Mouse (Mus musculus) embryonic facial prominence, embryonic 12.5 days (tissue): ENCODE data around the gene Catsperz. TPM values are rescaled to one million over a fixed set of nuclear protein-coding genes. Genes with fewer than 3 reads are reported as not detected.

Experiments used
- ATAC-seq: fragments of 200-750 bp; cut with Nextera tagmentation; 2 replicates; pipeline ENCODE4 v1.8.0; 2017; ENCODE audit not compliant: insufficient number of reproducible peaks, insufficient read depth, low FRiP score, low TSS enrichment
- H3K27ac ChIP-seq: fragments of 300-500 bp; sonication (generic); 2 replicates; pipeline ENCODE4 v1.5.1; 2016; ENCODE audit warnings: mild to moderate bottlenecking
- H3K27me3 ChIP-seq: fragments of 300-500 bp; sonication (generic); 2 replicates; pipeline ENCODE4 v1.6.1; 2016; ENCODE audit warnings: mild to moderate bottlenecking, moderate library complexity
- H3K36me3 ChIP-seq: fragments of 300-500 bp; sonication (generic); 2 replicates; pipeline ENCODE4 v1.6.1; 2016; ENCODE audit warnings: mild to moderate bottlenecking
- H3K4me1 ChIP-seq: fragments of 300-500 bp; sonication (generic); 2 replicates; pipeline ENCODE4 v1.6.1; 2016
- H3K4me2 ChIP-seq: fragments of 300-500 bp; sonication (generic); replicated peaks from 2 replicates; pipeline ENCODE4 v1.6.1; 2016; ENCODE audit warnings: mild to moderate bottlenecking, moderate library complexity
- H3K4me3 ChIP-seq: fragments of 300-500 bp; sonication (generic); 2 replicates; pipeline ENCODE4 v1.5.1; 2016; ENCODE audit warnings: mild to moderate bottlenecking
- H3K9ac ChIP-seq: fragments of 300-500 bp; sonication (generic); 2 replicates; pipeline ENCODE4 v1.6.1; 2016; ENCODE audit warnings: mild to moderate bottlenecking, moderate library complexity
- H3K9me3 ChIP-seq: fragments of 300-500 bp; sonication (generic); 2 replicates; pipeline ENCODE4 v1.6.1; 2016; ENCODE audit warnings: mild to moderate bottlenecking, moderate library complexity
- WGBS: fragments of 180-500 bp; shearing (Covaris S2); methylation state at CpG from one replicate; pipeline ENCODE4 v1.1.7; 2016; 5-methylcytosine and 5-hydroxymethylcytosine counted together
- microRNA-seq: library from miRNA; unstranded; fragments of <30 nt; microRNA quantifications from one replicate; pipeline ENCODE4, GENCODE M21; 2017
- polyA plus RNA-seq: library from polyadenylated mRNA; unstranded; fragments of >200 nt; fragmentation: Nextera tagmentation; extraction: Ambion mirVana; gene quantifications from 2 replicates; pipeline ENCODE4 v1.2.1, GENCODE M21; 2016

The Catsperz gene
- polyA plus RNA-seq, 1 experiment from 2014 or later, result 1.7 TPM

DNA sequence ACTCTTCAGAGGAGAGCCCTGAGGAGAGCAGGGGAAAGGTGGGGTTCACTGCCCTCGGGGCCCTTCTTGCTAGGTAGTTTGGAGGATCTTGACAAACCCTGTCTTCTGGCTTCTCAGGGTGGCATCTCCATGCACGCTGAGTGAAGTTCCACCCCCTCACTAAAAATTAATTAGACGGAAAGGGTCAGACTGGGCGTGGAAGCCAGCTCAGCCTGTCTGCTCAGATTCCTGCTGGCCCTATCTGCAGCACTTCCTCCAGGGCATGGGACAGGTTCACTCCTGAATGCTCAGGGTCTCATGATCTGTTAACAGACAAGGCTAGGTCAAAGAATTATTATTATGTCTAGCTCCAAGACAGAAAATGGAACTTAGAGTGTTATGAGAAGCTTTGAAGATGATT lies 32.7 kb downstream of the Catsperz start:
- Histone ChIP-seq H3K4me1 (no peaks in the 10 kb centered on the region), H3K9me3 (0 out of 2 replicates have a peak, but pooled peaks cover 3% of the 10 kb centered on the region), H3K4me2 (no peak overlapping the region), H3K27ac (no peak overlapping the region), H3K27me3 (no peaks in the 10 kb centered on the region), H3K4me3 (no peak overlapping the region), H3K36me3 (no peaks in the 10 kb centered on the region), H3K9ac (no peak overlapping the region)
- WGBS, result 56% methylated on average over 4 of the region's 4 CpGs
- ATAC-seq, result no peak

DNA sequence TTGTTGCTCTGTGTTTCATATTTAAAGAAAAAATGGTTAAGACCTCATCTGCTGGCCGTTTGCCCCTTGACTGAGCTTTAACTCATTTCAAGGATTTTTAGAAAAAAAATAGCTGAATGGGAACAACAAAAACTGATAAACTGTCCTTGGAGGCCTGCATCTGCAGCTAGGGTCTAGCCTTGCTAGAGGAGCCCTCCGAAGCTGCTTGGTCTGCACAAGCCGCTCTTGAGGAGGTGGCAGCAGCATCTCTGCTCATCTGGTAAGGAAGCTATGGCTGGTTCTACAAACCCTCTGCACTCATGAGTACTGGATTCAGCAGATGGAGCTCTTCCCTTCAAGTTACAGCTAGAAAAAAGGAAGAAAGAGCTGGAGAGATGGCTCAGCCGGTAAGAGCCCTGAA lies 47.2 kb downstream of the Catsperz start:
- Histone ChIP-seq H3K27ac (no peak overlapping the region), H3K4me2 (no peak overlapping the region), H3K9ac (no peak overlapping the region), H3K9me3 (peaks cover 4% of the 10 kb centered on the region; the same call in 1 of the 2 replicates), H3K4me1 (no peaks in the 10 kb centered on the region), H3K36me3 (no peaks in the 10 kb centered on the region), H3K4me3 (no peak overlapping the region), H3K27me3 (no peaks in the 10 kb centered on the region)
- ATAC-seq, result no peak
- 88% methylated on average over 4 of the region's 4 CpGs for WGBS

DNA sequence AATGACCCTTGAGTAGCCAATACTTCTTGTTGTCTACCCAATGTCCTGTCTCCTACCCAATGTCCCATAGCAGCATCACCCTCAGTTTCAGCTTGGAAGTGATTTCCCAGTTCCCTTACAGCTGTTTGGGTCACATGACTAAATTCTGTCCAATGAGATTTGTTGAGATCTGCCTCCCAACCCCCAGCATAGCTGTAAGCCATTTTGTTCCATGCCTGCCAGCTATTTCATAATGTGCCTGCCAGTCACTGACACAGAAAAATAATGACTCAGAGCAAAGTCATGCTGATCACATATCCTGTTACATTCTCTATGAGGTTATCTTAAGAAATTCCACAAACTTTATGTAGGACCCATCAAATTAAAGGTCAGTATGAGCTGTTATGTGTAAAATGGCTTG lies 48.4 kb downstream of the Catsperz start:
- no peak overlapping the region for H3K4me3 ChIP-seq
- no peaks in the 10 kb centered on the region for H3K27me3 ChIP-seq
- no peak overlapping the region for H3K9ac ChIP-seq
- H3K9me3 ChIP-seq, result peaks cover 4% of the 10 kb centered on the region; the same call in 1 of the 2 replicates
- no peak for ATAC-seq
- no peaks in the 10 kb centered on the region for H3K4me1 ChIP-seq
- no peak overlapping the region for H3K27ac ChIP-seq
- H3K4me2 ChIP-seq, result no peak overlapping the region
- no peaks in the 10 kb centered on the region for H3K36me3 ChIP-seq

DNA sequence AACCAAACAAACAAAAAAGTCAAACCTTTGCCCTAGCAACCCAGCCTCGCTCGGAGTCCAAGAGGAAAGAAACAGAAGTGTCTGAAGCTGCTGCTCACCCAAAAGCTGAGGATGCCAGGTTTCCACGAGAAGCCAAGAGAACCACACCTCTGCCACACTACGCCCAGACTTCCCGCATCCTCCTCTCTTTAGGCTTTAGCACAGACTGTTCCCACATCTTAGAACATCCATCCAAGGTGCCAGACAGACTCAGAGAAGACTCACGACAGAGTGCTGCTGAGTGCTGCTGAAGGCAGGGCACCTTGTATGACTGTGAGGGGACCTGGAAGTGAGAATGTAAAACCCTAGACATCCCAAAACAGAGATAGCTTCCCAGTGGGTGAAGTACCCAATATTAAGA lies 49.3 kb downstream of the Catsperz start:
- H3K9me3 ChIP-seq, result peaks cover 3% of the 10 kb centered on the region; the same call in 1 of the 2 replicates
- H3K36me3 ChIP-seq, result no peaks in the 10 kb centered on the region
- no peak overlapping the region for H3K9ac ChIP-seq
- H3K4me2 ChIP-seq, result no peak overlapping the region
- no peak for ATAC-seq
- H3K27me3 ChIP-seq, result no peaks in the 10 kb centered on the region
- H3K4me1 ChIP-seq, result no peaks in the 10 kb centered on the region
- H3K4me3 ChIP-seq, result no peak overlapping the region
- 83% methylated on average over 6 of the region's 6 CpGs for WGBS
- H3K27ac ChIP-seq, result no peak overlapping the region

DNA sequence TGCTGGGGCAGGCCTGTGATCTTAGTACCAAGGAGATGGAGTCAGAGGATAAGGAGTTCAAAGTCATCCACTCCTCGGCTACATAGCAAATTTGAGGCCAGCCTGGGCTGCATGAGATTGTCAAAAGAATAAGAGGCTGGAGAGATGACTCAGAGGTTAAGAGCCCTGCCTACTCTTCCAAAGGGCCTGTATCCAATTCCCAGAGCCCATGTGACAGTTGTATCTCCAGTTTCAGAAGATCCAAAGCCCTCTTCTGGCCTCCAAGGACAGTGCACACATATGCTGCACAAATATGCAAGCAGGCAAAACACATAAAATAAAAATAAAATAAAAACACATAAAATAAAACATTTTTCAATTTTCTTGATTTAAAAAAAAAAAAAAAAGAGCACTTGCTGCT lies 50.9 kb downstream of the Catsperz start:
- H3K36me3 ChIP-seq, result no peaks in the 10 kb centered on the region
- no peaks in the 10 kb centered on the region for H3K27me3 ChIP-seq
- no peak overlapping the region for H3K27ac ChIP-seq
- no peaks in the 10 kb centered on the region for H3K9me3 ChIP-seq
- no peak overlapping the region for H3K4me3 ChIP-seq
- no peak for ATAC-seq
- no peaks in the 10 kb centered on the region for H3K4me1 ChIP-seq
- 83% methylated on average over 1 of the region's 1 CpGs for WGBS
- H3K9ac ChIP-seq, result no peak overlapping the region
- no peak overlapping the region for H3K4me2 ChIP-seq

DNA sequence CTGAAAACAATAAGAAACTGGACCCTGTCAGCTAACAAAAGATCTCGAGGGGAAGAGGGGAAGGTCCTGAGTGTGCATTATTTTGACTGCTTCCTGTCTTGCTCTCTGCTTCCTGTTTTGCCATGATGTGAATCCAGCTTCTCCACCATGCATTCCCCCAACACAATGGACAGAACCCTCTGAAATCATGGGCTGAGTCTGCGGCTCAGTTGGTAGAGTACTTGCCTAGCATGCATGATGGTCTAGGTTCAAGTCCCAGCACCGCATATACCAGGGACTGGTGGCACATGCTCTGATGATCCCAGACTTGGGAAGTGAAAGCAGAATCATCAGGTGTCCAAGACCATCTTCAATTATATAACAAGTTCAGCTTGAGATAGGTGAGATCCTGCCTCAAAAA lies 52.5 kb downstream of the Catsperz start:
- H3K4me1 ChIP-seq, result no peaks in the 10 kb centered on the region
- no peak overlapping the region for H3K27ac ChIP-seq
- WGBS, result 70% methylated on average over 3 of the region's 3 CpGs
- no peak overlapping the region for H3K9ac ChIP-seq
- H3K36me3 ChIP-seq, result no peaks in the 10 kb centered on the region
- H3K27me3 ChIP-seq, result no peaks in the 10 kb centered on the region
- no peak for ATAC-seq
- no peak overlapping the region for H3K4me2 ChIP-seq
- no peaks in the 10 kb centered on the region for H3K9me3 ChIP-seq
- no peak overlapping the region for H3K4me3 ChIP-seq

Small RNAs within 50 kb of the gene (microRNA-seq; reads per million reads assigned to microRNA genes)
- 0.73 reads per million for gene Mir6990

Other genes with a start within 250 kb of the Catsperz start
- 17.8 and 19.5 TPM in 2 replicates for gene Rps6ka4, start 84.7 kb downstream of the Catsperz start, polyA plus RNA-seq
- 0.69 and 0.70 TPM in 2 replicates for gene Ccdc88b, start 67.2 kb downstream of the Catsperz start, polyA plus RNA-seq
- 142 and 157 TPM in 2 replicates for gene Trmt112, start 15.7 kb downstream of the Catsperz start, polyA plus RNA-seq
- 192 and 193 TPM in 2 replicates for gene Prdx5, start 15.3 kb downstream of the Catsperz start, polyA plus RNA-seq
- gene Esrra, start 3.6 kb downstream of the Catsperz start, polyA plus RNA-seq, result 9.5 and 10.9 TPM in 2 replicates
- gene Kcnk4, start 9.1 kb upstream of the Catsperz start, polyA plus RNA-seq, result 0.62 and 0.65 TPM in 2 replicates
- gene Bad, start 16.5 kb upstream of the Catsperz start, polyA plus RNA-seq, result 75.0 and 77.6 TPM in 2 replicates
- 28.4 and 32.7 TPM in 2 replicates for gene Gpr137, start 17.1 kb upstream of the Catsperz start, polyA plus RNA-seq
- gene Ppp1r14b, start 49.6 kb upstream of the Catsperz start, polyA plus RNA-seq, result 255 and 291 TPM in 2 replicates
- gene Plcb3, start 51.1 kb upstream of the Catsperz start, polyA plus RNA-seq, result 47.4 and 48.7 TPM in 2 replicates
- gene Fkbp2, start 55.1 kb upstream of the Catsperz start, polyA plus RNA-seq, result 76.2 and 77.9 TPM in 2 replicates
- gene Vegfb, start 62.3 kb upstream of the Catsperz start, polyA plus RNA-seq, result 53.3 and 57.5 TPM in 2 replicates
- gene Dnajc4, start 67.2 kb upstream of the Catsperz start, polyA plus RNA-seq, result 22.5 and 23.1 TPM in 2 replicates
- gene Nudt22, start 70.7 kb upstream of the Catsperz start, polyA plus RNA-seq, result 20.5 and 25.0 TPM in 2 replicates
- gene Trpt1, start 70.8 kb upstream of the Catsperz start, polyA plus RNA-seq, result 10.8 and 11.7 TPM in 2 replicates
- gene Fermt3, start 94.1 kb upstream of the Catsperz start, polyA plus RNA-seq, result 6.5 and 7.2 TPM in 2 replicates
- gene Stip1, start 114.6 kb upstream of the Catsperz start, polyA plus RNA-seq, result 273 and 275 TPM in 2 replicates
- gene Macrod1, start 131.4 kb upstream of the Catsperz start, polyA plus RNA-seq, result 11.3 and 12.2 TPM in 2 replicates
- gene Flrt1, start 180.3 kb upstream of the Catsperz start, polyA plus RNA-seq, result 6.6 and 6.8 TPM in 2 replicates